Mouse (Mus musculus): Measurements from ENCODE around the gene Spty2d1. TPM values are rescaled to one million over a fixed set of nuclear protein-coding genes. Genes with fewer than 3 reads are reported as not detected.

Spty2d1 gene
- 7.7 and 8.0 TPM in 2 replicates for polyA plus RNA-seq (2014; fragmentation: Nextera tagmentation; extraction: Ambion mirVana)

DNA sequence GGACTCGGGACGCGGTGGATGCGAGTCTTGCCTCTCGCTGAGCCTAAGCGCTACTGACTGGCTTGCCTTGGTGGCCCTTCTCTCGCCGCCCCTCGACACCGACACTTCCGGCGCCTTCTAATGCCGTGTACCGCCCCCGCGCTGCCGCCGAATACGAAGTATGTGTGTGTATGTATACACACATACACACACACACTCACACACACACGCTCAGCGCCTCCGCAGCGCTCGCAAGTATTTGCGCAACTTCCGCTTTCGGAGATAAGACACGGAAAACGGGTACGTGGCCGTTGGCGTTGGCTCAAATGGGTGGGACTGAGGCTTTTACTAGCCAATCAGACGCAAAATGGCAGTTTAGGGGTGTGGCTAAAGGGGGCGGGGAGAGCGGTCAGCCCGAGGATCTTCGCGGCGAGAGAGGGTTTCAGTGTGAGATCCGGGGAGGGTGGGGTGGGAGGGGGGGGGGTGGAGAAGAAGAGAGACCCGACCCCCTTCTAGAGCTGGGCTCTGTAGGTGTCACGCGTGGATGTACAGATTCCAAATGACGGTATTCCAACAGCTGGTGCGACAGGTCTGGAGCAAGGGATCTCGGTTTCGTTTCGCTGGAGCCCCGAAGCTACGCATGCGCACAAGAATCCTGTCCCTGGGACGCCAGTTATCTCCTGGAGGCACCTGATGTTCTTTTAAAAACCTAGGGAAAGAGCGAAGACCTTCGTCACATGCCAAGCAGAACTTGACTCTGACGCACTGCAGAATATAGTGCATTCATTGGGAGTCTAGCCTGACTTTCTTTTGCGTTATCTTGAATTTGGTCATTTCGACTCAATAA, at the start of gene Spty2d1:
Gene Spty2d1 (minus strand): TSS at position 244 of the 826 bp plus-strand sequence.
- Histone ChIP-seq H3K4me3 (replicated peaks; ENCODE audit: low read length) (peak within 1 kb of the TSS; percentile 75), H3K36me3 (replicated peaks; ENCODE audit: control insufficient read depth, insufficient read depth) (no peaks in the 10 kb centered on the region), H3K4me2 (replicated peaks) (peak within 1 kb of the TSS; percentile 90), H3K4me1 (replicated peaks; ENCODE audit: control insufficient read depth, insufficient read depth, low read length) (peaks cover 33% of the 10 kb centered on the region), H3K27me3 (ENCODE audit: control insufficient read depth, insufficient read depth, low read length) (no peaks in the 10 kb centered on the region), H3K9me3 (ENCODE audit: control insufficient read depth, low read length) (no peaks in the 10 kb centered on the region), H3K27ac (peak within 1 kb of the TSS; percentile 91), H3K9ac (peak within 1 kb of the TSS; percentile 76)
- peak; percentile 97 for ATAC-seq (ENCODE audit: low FRiP score)
- DNase-seq (ENCODE audit: low spot score) = peak; percentile 100
- WGBS = 2% methylated on average over 57 of the region's 57 CpGs

DNA sequence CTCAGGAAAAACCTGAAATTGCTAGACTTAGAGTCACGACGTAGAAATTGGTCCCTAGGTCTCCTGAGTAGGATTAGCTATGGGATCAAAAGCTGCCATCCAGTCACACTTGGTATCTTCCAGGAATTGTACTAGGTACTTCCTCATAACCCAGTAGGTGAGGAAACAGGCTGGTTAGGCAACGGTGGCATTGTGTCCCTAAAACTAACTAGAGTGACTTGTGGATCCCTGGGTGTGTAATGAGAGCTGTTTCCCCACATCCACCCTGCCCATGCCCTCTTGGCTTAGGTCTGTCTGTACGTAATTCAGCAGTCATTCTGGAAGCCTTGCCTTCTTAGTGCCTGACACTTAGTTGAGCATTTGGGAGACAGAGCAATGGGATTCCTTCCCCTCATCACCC, 48.1 kb upstream of the Spty2d1 start:
- ATAC-seq (ENCODE audit: low FRiP score) (no peak), DNase-seq (ENCODE audit: low spot score) (no peak)
- H3K27ac ChIP-seq = no peak overlapping the region
- H3K9ac ChIP-seq = no peak overlapping the region
- no peaks in the 10 kb centered on the region for H3K27me3 ChIP-seq (ENCODE audit: control insufficient read depth, insufficient read depth, low read length)
- peaks cover 8% of the 10 kb centered on the region for H3K36me3 ChIP-seq (replicated peaks; ENCODE audit: control insufficient read depth, insufficient read depth)
- WGBS = 85% methylated on average over 4 of the region's 4 CpGs
- H3K4me1 ChIP-seq (replicated peaks; ENCODE audit: control insufficient read depth, insufficient read depth, low read length) = peaks cover 14% of the 10 kb centered on the region; the same call in 1 of the 2 replicates
- no peaks in the 10 kb centered on the region for H3K9me3 ChIP-seq (ENCODE audit: control insufficient read depth, low read length)
- no peak overlapping the region for H3K4me2 ChIP-seq (replicated peaks)
- no peak overlapping the region for H3K4me3 ChIP-seq (replicated peaks; ENCODE audit: low read length)

DNA sequence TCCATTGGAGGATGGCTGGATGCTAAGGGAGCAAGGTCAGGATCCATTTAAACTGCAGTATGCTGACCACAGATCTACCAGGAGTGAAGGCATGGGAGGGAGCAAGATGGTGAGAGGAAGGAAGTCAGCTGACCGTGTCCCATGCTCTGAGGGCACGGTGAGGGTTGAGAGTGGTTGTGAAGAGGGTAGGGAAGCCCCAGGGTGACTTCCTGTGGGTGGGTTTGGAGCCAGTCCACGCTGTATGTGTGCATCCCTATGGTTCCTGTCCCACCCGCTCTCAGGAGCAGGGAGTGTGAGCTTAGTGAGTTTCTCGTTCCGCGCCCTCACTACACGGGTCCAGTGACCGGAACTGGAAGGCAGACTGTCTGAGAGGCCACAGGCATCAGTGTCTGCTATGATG, 47.5 kb upstream of the Spty2d1 start:
- Histone ChIP-seq H3K9ac (no peak overlapping the region), H3K36me3 (replicated peaks; ENCODE audit: control insufficient read depth, insufficient read depth) (peaks cover 8% of the 10 kb centered on the region), H3K4me1 (replicated peaks; ENCODE audit: control insufficient read depth, insufficient read depth, low read length) (peaks cover 15% of the 10 kb centered on the region; the same call in 1 of the 2 replicates), H3K9me3 (ENCODE audit: control insufficient read depth, low read length) (no peaks in the 10 kb centered on the region), H3K4me3 (replicated peaks; ENCODE audit: low read length) (no peak overlapping the region), H3K27ac (no peak overlapping the region), H3K4me2 (replicated peaks) (no peak overlapping the region), H3K27me3 (ENCODE audit: control insufficient read depth, insufficient read depth, low read length) (no peaks in the 10 kb centered on the region)
- no peak for DNase-seq (ENCODE audit: low spot score)
- no peak for ATAC-seq (ENCODE audit: low FRiP score)
- WGBS = 78% methylated on average over 9 of the region's 9 CpGs

DNA sequence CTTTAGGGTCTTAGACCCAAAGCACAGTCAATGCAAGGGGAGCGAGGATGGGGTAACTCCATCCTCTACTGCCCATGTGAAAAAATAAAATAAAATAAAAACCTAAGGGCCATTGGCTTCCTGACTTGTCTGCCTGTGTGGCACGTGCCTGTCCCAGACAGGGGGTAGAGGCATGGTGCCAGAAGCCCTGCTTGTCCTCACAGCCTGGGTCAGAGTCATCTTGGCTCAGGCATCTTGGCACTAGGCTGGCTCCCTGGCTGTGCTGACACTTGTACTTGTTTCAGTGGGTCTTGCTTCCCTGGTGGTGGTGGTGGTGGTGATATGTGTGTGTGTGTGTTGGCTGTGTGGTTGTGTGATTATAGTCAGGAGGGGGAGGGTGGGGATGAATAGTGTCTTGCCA, 46.5 kb upstream of the Spty2d1 start:
- Histone ChIP-seq H3K4me3 (replicated peaks; ENCODE audit: low read length) (no peak overlapping the region), H3K27ac (no peak overlapping the region), H3K4me2 (replicated peaks) (no peak overlapping the region), H3K9ac (no peak overlapping the region), H3K9me3 (ENCODE audit: control insufficient read depth, low read length) (no peaks in the 10 kb centered on the region), H3K4me1 (replicated peaks; ENCODE audit: control insufficient read depth, insufficient read depth, low read length) (peaks cover 15% of the 10 kb centered on the region; the same call in 1 of the 2 replicates), H3K27me3 (ENCODE audit: control insufficient read depth, insufficient read depth, low read length) (no peaks in the 10 kb centered on the region), H3K36me3 (replicated peaks; ENCODE audit: control insufficient read depth, insufficient read depth) (peaks cover 8% of the 10 kb centered on the region)
- ATAC-seq (ENCODE audit: low FRiP score) (no peak), DNase-seq (ENCODE audit: low spot score) (no peak)
- WGBS = 78% methylated on average over 2 of the region's 2 CpGs

DNA sequence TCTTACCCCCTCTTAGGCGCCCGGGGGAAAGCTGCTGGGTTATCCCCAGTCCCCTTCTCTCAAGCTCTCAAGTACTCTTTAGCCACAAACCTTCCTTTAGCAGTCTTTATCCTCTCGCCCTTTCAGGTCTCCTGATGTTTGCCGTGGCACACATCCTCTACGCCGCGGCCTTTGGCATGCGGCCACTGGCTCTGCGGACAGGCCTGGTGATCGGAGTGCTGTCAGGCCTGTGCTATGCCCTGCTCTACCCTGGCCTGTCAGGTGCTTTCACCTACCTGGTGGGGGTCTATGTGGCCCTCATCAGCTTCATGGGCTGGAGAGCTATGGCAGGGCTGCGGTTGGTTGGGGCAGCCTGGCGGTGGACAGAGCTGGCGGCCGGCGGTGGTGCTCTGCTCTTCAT, 45.1 kb upstream of the Spty2d1 start:
- Histone ChIP-seq H3K9ac (no peak overlapping the region), H3K4me1 (replicated peaks; ENCODE audit: control insufficient read depth, insufficient read depth, low read length) (peaks cover 15% of the 10 kb centered on the region; the same call in 1 of the 2 replicates), H3K4me2 (replicated peaks) (no peak overlapping the region), H3K36me3 (replicated peaks; ENCODE audit: control insufficient read depth, insufficient read depth) (peaks cover 8% of the 10 kb centered on the region), H3K9me3 (ENCODE audit: control insufficient read depth, low read length) (no peaks in the 10 kb centered on the region), H3K27me3 (ENCODE audit: control insufficient read depth, insufficient read depth, low read length) (no peaks in the 10 kb centered on the region), H3K27ac (no peak overlapping the region), H3K4me3 (replicated peaks; ENCODE audit: low read length) (no peak overlapping the region)
- ATAC-seq (ENCODE audit: low FRiP score) (no peak), DNase-seq (ENCODE audit: low spot score) (no peak)
- 90% methylated on average over 15 of the region's 15 CpGs for WGBS

DNA sequence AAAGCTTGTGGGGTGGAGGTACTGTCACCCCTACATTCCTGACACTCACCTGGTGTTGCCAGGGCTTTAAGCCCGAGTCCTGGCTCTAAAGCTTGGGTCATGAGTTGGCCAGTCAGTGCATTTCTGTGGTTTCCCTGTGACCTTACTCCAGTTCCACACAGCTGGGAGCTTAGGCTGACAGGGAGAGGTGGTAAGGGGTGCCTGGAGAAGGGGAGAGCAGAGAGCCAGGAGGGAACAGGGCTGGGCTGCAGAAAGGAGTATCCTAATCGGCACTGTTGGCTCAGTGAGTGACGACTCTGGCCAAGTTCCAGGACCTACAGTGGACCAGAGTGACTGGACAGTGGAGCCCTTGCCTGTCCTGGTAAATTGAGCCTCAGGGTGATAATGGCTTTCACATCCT, 44.1 kb upstream of the Spty2d1 start:
- peaks cover 8% of the 10 kb centered on the region for H3K36me3 ChIP-seq (replicated peaks; ENCODE audit: control insufficient read depth, insufficient read depth)
- peak overlapping the region; percentile 29; the same call in 1 of the 2 replicates for H3K9ac ChIP-seq
- H3K4me3 ChIP-seq (replicated peaks; ENCODE audit: low read length) = no peak overlapping the region

DNA sequence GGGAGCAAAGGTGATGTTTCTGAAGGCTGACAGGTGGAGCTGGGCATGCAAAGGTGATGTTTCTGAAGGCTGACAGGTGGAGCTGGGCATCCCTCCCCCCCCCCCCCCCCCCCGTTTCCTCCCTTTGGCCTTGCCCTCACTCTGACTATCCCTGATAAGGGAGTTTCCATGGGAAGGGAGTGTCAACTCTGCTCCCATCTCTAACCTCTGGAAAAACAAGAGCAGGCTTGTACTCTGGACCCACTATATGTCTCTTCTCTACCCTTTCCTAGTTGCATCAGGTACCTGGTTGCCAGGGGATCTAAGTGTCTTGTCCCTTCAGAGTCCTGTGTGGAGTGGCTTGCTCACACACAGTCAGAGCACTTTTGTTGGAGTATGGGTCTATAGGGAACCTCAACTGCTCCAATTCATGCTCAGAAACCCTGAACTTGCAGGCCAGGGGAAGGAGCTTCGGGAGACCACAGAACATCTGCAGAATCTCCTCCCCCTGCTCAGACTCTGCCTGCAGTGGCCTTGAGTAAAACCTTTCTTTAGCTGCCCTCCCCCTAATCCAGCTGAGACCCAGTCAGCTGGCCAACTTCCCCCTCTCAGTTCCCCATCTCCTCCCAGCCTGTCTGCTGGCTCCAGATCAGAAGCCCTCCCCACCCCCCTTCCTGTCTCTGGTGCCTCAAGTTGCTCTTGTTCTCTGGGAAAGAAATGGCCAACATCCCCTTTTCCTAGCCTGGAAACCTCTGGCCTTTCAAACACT, 43.4 kb upstream of the Spty2d1 start:
- Histone ChIP-seq H3K4me2 (replicated peaks) (peak overlapping the region; percentile 74), H3K36me3 (replicated peaks; ENCODE audit: control insufficient read depth, insufficient read depth) (peaks cover 8% of the 10 kb centered on the region), H3K4me3 (replicated peaks; ENCODE audit: low read length) (peak overlapping the region; percentile 74), H3K27ac (peak overlapping the region; percentile 92; the same call in 1 of the 2 replicates), H3K9me3 (ENCODE audit: control insufficient read depth, low read length) (no peaks in the 10 kb centered on the region), H3K27me3 (ENCODE audit: control insufficient read depth, insufficient read depth, low read length) (no peaks in the 10 kb centered on the region), H3K9ac (peak overlapping the region; percentile 82), H3K4me1 (replicated peaks; ENCODE audit: control insufficient read depth, insufficient read depth, low read length) (peaks cover 15% of the 10 kb centered on the region; the same call in 1 of the 2 replicates)
- 28% methylated on average over 1 of the region's 2 CpGs for WGBS
- ATAC-seq (ENCODE audit: low FRiP score) (no peak), DNase-seq (ENCODE audit: low spot score) (no peak)

More for the DNA sequence above, 44.1 kb upstream of the Spty2d1 start:
- H3K4me2 ChIP-seq (replicated peaks) = peak overlapping the region; percentile 74
- peaks cover 15% of the 10 kb centered on the region; the same call in 1 of the 2 replicates for H3K4me1 ChIP-seq (replicated peaks; ENCODE audit: control insufficient read depth, insufficient read depth, low read length)
- H3K9me3 ChIP-seq (ENCODE audit: control insufficient read depth, low read length) = no peaks in the 10 kb centered on the region
- 0 out of 2 replicates have a peak overlapping the region, but pooled peaks have one; percentile 61 for H3K27ac ChIP-seq
- H3K27me3 ChIP-seq (ENCODE audit: control insufficient read depth, insufficient read depth, low read length) = no peaks in the 10 kb centered on the region
- ATAC-seq (ENCODE audit: low FRiP score) = no peak
- no peak for DNase-seq (ENCODE audit: low spot score)
- 53% methylated on average over 3 of the region's 3 CpGs for WGBS

DNA sequence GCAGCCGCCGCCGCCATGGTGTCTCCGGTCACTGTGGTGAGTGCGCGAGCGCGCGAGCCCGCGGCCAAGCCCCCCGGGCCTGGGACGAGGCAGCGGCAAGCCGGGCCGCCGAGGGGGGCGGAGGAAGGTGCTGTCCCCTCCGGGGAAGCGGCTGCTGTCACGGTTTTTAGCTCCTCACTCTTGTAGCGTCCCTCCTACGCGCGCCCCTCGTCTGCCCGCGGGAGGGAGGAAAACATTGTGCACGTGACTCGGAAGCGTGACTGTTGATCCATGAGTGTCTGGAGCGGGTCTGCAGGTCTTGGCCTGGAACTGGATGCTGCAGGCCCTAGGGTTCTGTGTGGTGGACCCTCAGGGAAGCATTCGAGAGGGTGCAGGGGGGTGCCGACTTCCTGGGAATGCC, 42.6 kb upstream of the Spty2d1 start:
- Histone ChIP-seq H3K9me3 (ENCODE audit: control insufficient read depth, low read length) (no peaks in the 10 kb centered on the region), H3K4me2 (replicated peaks) (peak overlapping the region; percentile 74), H3K9ac (peak overlapping the region; percentile 82), H3K27me3 (ENCODE audit: control insufficient read depth, insufficient read depth, low read length) (no peaks in the 10 kb centered on the region), H3K27ac (peak overlapping the region; percentile 92), H3K4me3 (replicated peaks; ENCODE audit: low read length) (peak overlapping the region; percentile 74), H3K36me3 (replicated peaks; ENCODE audit: control insufficient read depth, insufficient read depth) (peaks cover 8% of the 10 kb centered on the region), H3K4me1 (replicated peaks; ENCODE audit: control insufficient read depth, insufficient read depth, low read length) (peaks cover 15% of the 10 kb centered on the region; the same call in 1 of the 2 replicates)
- under 1% methylated on average over 29 of the region's 34 CpGs for WGBS
- peak; percentile 44 for DNase-seq (ENCODE audit: low spot score)
- peak; percentile 75 for ATAC-seq (ENCODE audit: low FRiP score)

DNA sequence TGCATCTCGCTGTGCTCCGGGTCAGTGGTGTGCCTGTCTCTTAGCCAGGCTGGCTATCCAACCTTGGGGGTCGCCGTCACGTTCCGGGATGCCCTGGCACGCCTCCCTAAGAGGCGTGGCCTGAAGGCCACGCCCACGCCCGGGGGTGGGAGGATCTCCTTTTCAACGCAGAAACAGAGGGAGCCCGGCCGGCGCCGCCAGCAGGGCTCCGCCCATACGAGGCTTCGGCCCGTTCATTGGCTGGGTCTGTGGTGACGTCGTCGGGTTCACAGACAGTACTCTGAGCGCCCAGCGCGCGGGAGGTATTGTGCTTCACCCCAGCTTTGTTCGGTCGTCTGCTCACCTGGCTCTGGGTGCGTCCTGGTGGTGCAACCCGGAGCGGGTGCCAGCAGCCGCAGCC, 42.2 kb upstream of the Spty2d1 start, which contains the start of gene Tmem86a:
Gene Tmem86a (plus strand): TSS at position 236 of the 400 bp plus-strand sequence.
- ATAC-seq (ENCODE audit: low FRiP score) (peak; percentile 99), DNase-seq (ENCODE audit: low spot score) (peak; percentile 97)
- peak within 1 kb of the TSS; percentile 92 for H3K27ac ChIP-seq
- H3K4me3 ChIP-seq (replicated peaks; ENCODE audit: low read length) = peak within 1 kb of the TSS; percentile 74
- peaks cover 15% of the 10 kb centered on the region; the same call in 1 of the 2 replicates for H3K4me1 ChIP-seq (replicated peaks; ENCODE audit: control insufficient read depth, insufficient read depth, low read length)
- WGBS = 0% methylated on average over 32 of the region's 33 CpGs
- peak within 1 kb of the TSS; percentile 82 for H3K9ac ChIP-seq
- peak within 1 kb of the TSS; percentile 74 for H3K4me2 ChIP-seq (replicated peaks)
- no peaks in the 10 kb centered on the region for H3K27me3 ChIP-seq (ENCODE audit: control insufficient read depth, insufficient read depth, low read length)
- peaks cover 8% of the 10 kb centered on the region for H3K36me3 ChIP-seq (replicated peaks; ENCODE audit: control insufficient read depth, insufficient read depth)
- H3K9me3 ChIP-seq (ENCODE audit: control insufficient read depth, low read length) = no peaks in the 10 kb centered on the region
